24 mouse cellular contexts compared by ENCODE assay signal in the genomic region with DNA sequence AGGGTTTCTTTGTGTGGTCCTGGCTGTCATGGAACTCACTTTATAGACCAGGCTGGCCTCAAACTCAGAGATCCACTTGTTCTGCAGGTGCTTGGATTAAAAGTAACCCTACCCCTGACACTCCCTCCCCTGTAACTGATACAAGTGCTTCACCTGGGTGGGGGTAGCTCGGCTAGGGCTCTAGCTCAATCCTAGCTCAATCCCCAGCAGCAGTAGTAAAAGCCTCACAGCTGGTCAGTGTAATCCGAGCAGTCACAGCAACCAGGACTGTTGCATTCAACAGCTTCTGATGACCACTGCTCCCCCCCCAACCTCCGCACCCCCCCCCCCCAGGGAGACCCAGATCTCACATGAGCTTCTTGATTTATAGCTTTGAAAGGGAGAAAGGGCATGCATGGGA. TPM values are rescaled to one million over a fixed set of nuclear protein-coding genes. Genes with fewer than 3 reads are reported as not detected.
DNase-seq lines count a peak whose midpoint lies in the region; ATAC-seq lines count a peak whose summit lies in the region.
"Had no signal": no experiment of that assay in that cellular context is flagged by ENCODE, and none has a peak within 500 bp of the region (broad histone marks: within the 10 kb centered on the region; RNA-seq: fewer than 3 reads in every experiment).

No protein-coding gene starts in this region.

- 0 out of 2 replicates have a peak, but pooled peaks cover 3% of the 10 kb centered on the region for H3K4me1 ChIP-seq in embryonic facial prominence, embryonic 12.5 days
- H3K4me1 ChIP-seq in embryonic facial prominence, embryonic 10.5 days, result peaks cover 10% of the 10 kb centered on the region; the same call in 1 of the 2 replicates
- no peaks in the 10 kb centered on the region for H3K4me1 ChIP-seq in kidney, embryonic 15.5 days
- no peaks in the 10 kb centered on the region for H3K4me1 ChIP-seq in limb, embryonic 12.5 days (replicated peaks)
- H3K4me1 ChIP-seq in limb, embryonic 10.5 days, result no peaks in the 10 kb centered on the region
- H3K4me1 ChIP-seq: embryonic facial prominence, embryonic 15.5 days; heart, embryonic 10.5 days; heart, embryonic 13.5 days had no signal

- H3K27me3 ChIP-seq in embryonic facial prominence, embryonic 12.5 days, result no peaks in the 10 kb centered on the region
- no peaks in the 10 kb centered on the region for H3K27me3 ChIP-seq in embryonic facial prominence, embryonic 10.5 days (replicated peaks; ENCODE audit: low read depth, poor library complexity, severe bottlenecking)
- no peaks in the 10 kb centered on the region for H3K27me3 ChIP-seq in kidney, embryonic 15.5 days
- H3K27me3 ChIP-seq in limb, embryonic 12.5 days, result no peaks in the 10 kb centered on the region
- no peaks in the 10 kb centered on the region for H3K27me3 ChIP-seq in limb, embryonic 10.5 days (ENCODE audit: low read depth, poor library complexity, severe bottlenecking)
- H3K27me3 ChIP-seq: embryonic facial prominence, embryonic 15.5 days; heart, embryonic 13.5 days had no signal

- H3K36me3 ChIP-seq in embryonic facial prominence, embryonic 12.5 days, result peaks cover 94% of the 10 kb centered on the region
- H3K36me3 ChIP-seq in embryonic facial prominence, embryonic 10.5 days (replicated peaks), result peaks cover 100% of the 10 kb centered on the region
- peaks cover 100% of the 10 kb centered on the region for H3K36me3 ChIP-seq in kidney, embryonic 15.5 days
- H3K36me3 ChIP-seq in limb, embryonic 12.5 days, result peaks cover 99% of the 10 kb centered on the region
- peaks cover 99% of the 10 kb centered on the region for H3K36me3 ChIP-seq in limb, embryonic 10.5 days

- no peak for DNase-seq in embryonic facial prominence, embryonic 10.5 days (ENCODE audit: low spot score)
- DNase-seq in kidney, adult 11 months, result no peak
- no peak for DNase-seq in limb, embryonic 10.5 days (ENCODE audit: low spot score)
- DNase-seq: adrenal gland, adult 2 months; cerebellum, adult 11 months; cerebellum, adult 2 months; cerebellum, adult 9-11 months; cerebellum, postnatal 25 days; forebrain, postnatal 0 days; gastrocnemius, postnatal 36 days; heart, adult 2 months; heart, postnatal 14 days; heart, postnatal 4 days had no signal

- H3K9ac ChIP-seq in embryonic facial prominence, embryonic 12.5 days, result no peak overlapping the region
- H3K9ac ChIP-seq in kidney, embryonic 15.5 days, result no peak overlapping the region
- H3K9ac ChIP-seq in limb, embryonic 12.5 days (replicated peaks), result no peak overlapping the region
- H3K9ac ChIP-seq: embryonic facial prominence, embryonic 15.5 days; forebrain, postnatal 0 days; heart, embryonic 13.5 days; hindbrain, embryonic 14.5 days had no signal

- no peak overlapping the region for H3K4me2 ChIP-seq in embryonic facial prominence, embryonic 12.5 days (replicated peaks)
- no peak overlapping the region for H3K4me2 ChIP-seq in kidney, embryonic 15.5 days
- H3K4me2 ChIP-seq in limb, embryonic 12.5 days, result no peak overlapping the region
- H3K4me2 ChIP-seq: embryonic facial prominence, embryonic 15.5 days; heart, embryonic 13.5 days; hindbrain, embryonic 14.5 days had no signal

- WGBS in embryonic facial prominence, embryonic 12.5 days, result 53% methylated on average over 3 of the region's 3 CpGs
- 56% methylated on average over 3 of the region's 3 CpGs for WGBS in embryonic facial prominence, embryonic 10.5 days
- 23% methylated on average over 3 of the region's 3 CpGs for WGBS in kidney, embryonic 15.5 days
- 58% methylated on average over 3 of the region's 3 CpGs for WGBS in limb, embryonic 12.5 days
- WGBS in limb, embryonic 10.5 days, result 69% methylated on average over 3 of the region's 3 CpGs

- H3K4me3 ChIP-seq in embryonic facial prominence, embryonic 12.5 days, result no peak overlapping the region
- H3K4me3 ChIP-seq in embryonic facial prominence, embryonic 10.5 days, result no peak overlapping the region
- no peak overlapping the region for H3K4me3 ChIP-seq in kidney, embryonic 15.5 days (replicated peaks)
- no peak overlapping the region for H3K4me3 ChIP-seq in limb, embryonic 12.5 days (replicated peaks)
- no peak overlapping the region for H3K4me3 ChIP-seq in limb, embryonic 10.5 days
- H3K4me3 ChIP-seq: embryonic facial prominence, embryonic 15.5 days; heart, adult 2 months; heart, embryonic 10.5 days; heart, embryonic 13.5 days had no signal

- ATAC-seq in embryonic facial prominence, embryonic 12.5 days (ENCODE audit: insufficient number of reproducible peaks, insufficient read depth, low FRiP score, low TSS enrichment), result no peak
- ATAC-seq in kidney, embryonic 15.5 days (replicated peaks; ENCODE audit: low FRiP score), result peak; percentile 75
- ATAC-seq in limb, embryonic 12.5 days (ENCODE audit: insufficient number of reproducible peaks, insufficient read depth, low FRiP score, low TSS enrichment, low read depth), result 0 out of 2 replicates have a peak, but pooled peaks have one; percentile 21
- ATAC-seq: forebrain, embryonic 14.5 days; forebrain, postnatal 0 days; hindbrain, postnatal 0 days; inflammation-experienced regulatory T-cells, adult 6 months had no signal

- H3K27ac ChIP-seq in embryonic facial prominence, embryonic 12.5 days, result 0 out of 2 replicates have a peak overlapping the region, but pooled peaks have one; percentile 30
- no peak overlapping the region for H3K27ac ChIP-seq in embryonic facial prominence, embryonic 10.5 days (replicated peaks)
- 0 out of 2 replicates have a peak overlapping the region, but pooled peaks have one; percentile 18 for H3K27ac ChIP-seq in kidney, embryonic 15.5 days
- no peak overlapping the region for H3K27ac ChIP-seq in limb, embryonic 12.5 days
- H3K27ac ChIP-seq in limb, embryonic 10.5 days, result no peak overlapping the region
- H3K27ac ChIP-seq: embryonic facial prominence, embryonic 15.5 days; heart, adult 2 months; heart, embryonic 10.5 days; heart, embryonic 13.5 days; hindbrain, embryonic 14.5 days; hindbrain, postnatal 0 days had no signal

- H3K9me3 ChIP-seq in embryonic facial prominence, embryonic 12.5 days, result no peaks in the 10 kb centered on the region
- H3K9me3 ChIP-seq in embryonic facial prominence, embryonic 10.5 days, result no peaks in the 10 kb centered on the region
- H3K9me3 ChIP-seq in kidney, embryonic 15.5 days (replicated peaks), result no peaks in the 10 kb centered on the region
- no peaks in the 10 kb centered on the region for H3K9me3 ChIP-seq in limb, embryonic 12.5 days
- no peaks in the 10 kb centered on the region for H3K9me3 ChIP-seq in limb, embryonic 10.5 days (replicated peaks)
- H3K9me3 ChIP-seq: embryonic facial prominence, embryonic 15.5 days; heart, embryonic 10.5 days; heart, embryonic 13.5 days had no signal

RNA-seq across cellular contexts. Expression of a gene that starts 18.5 kb away (rescaled TPM):
- polyA plus RNA-seq in embryonic facial prominence, embryonic 12.5 days (2016; fragmentation: Nextera tagmentation; extraction: Ambion mirVana), result 151 and 177 TPM in 2 replicates
- 59.4 and 61.1 TPM in 2 replicates for polyA plus RNA-seq in embryonic facial prominence, embryonic 10.5 days (2016; fragmentation: Nextera tagmentation; extraction: Ambion mirVana)
- 248 and 303 TPM in 2 replicates for polyA plus RNA-seq in kidney, embryonic 15.5 days (2015; fragmentation: Nextera tagmentation; extraction: Ambion mirVana)
- polyA plus RNA-seq in limb, embryonic 12.5 days (2016; fragmentation: Nextera tagmentation; extraction: Ambion mirVana), result 215 and 216 TPM in 2 replicates
- polyA plus RNA-seq in limb, embryonic 10.5 days (2016; fragmentation: Nextera tagmentation; extraction: Ambion mirVana), result 45.4 and 60.0 TPM in 2 replicates
- polyA plus RNA-seq: G1E; inflammation-experienced regulatory T-cells, adult 6 months had no signal

RNA-seq across cellular contexts. Expression of a gene that starts 20.1 kb away (rescaled TPM):
- polyA plus RNA-seq in embryonic facial prominence, embryonic 12.5 days (2016; fragmentation: Nextera tagmentation; extraction: Ambion mirVana), result 43.5 and 49.9 TPM in 2 replicates
- polyA plus RNA-seq in embryonic facial prominence, embryonic 10.5 days (2016; fragmentation: Nextera tagmentation; extraction: Ambion mirVana), result 35.7 and 36.0 TPM in 2 replicates
- 61.6 and 66.4 TPM in 2 replicates for polyA plus RNA-seq in kidney, embryonic 15.5 days (2015; fragmentation: Nextera tagmentation; extraction: Ambion mirVana)
- 42.0 and 44.5 TPM in 2 replicates for polyA plus RNA-seq in limb, embryonic 12.5 days (2016; fragmentation: Nextera tagmentation; extraction: Ambion mirVana)
- 27.3 and 40.5 TPM in 2 replicates for polyA plus RNA-seq in limb, embryonic 10.5 days (2016; fragmentation: Nextera tagmentation; extraction: Ambion mirVana)

RNA-seq across cellular contexts. Expression of a gene that starts 20.4 kb away (rescaled TPM):
- polyA plus RNA-seq in embryonic facial prominence, embryonic 12.5 days (2016; fragmentation: Nextera tagmentation; extraction: Ambion mirVana), result 71.0 and 73.9 TPM in 2 replicates
- polyA plus RNA-seq in embryonic facial prominence, embryonic 10.5 days (2016; fragmentation: Nextera tagmentation; extraction: Ambion mirVana), result 53.1 and 53.5 TPM in 2 replicates
- polyA plus RNA-seq in kidney, embryonic 15.5 days (2015; fragmentation: Nextera tagmentation; extraction: Ambion mirVana), result 71.8 and 81.0 TPM in 2 replicates
- polyA plus RNA-seq in limb, embryonic 12.5 days (2016; fragmentation: Nextera tagmentation; extraction: Ambion mirVana), result 62.2 and 67.4 TPM in 2 replicates
- 46.8 and 51.1 TPM in 2 replicates for polyA plus RNA-seq in limb, embryonic 10.5 days (2016; fragmentation: Nextera tagmentation; extraction: Ambion mirVana)

RNA-seq across cellular contexts. Expression of a gene that starts 35.3 kb away (rescaled TPM):
- polyA plus RNA-seq in embryonic facial prominence, embryonic 12.5 days (2016; fragmentation: Nextera tagmentation; extraction: Ambion mirVana), result 1.3 and 1.6 TPM in 2 replicates
- polyA plus RNA-seq in embryonic facial prominence, embryonic 10.5 days (2016; fragmentation: Nextera tagmentation; extraction: Ambion mirVana), result 0.96 and 1.0 TPM in 2 replicates
- polyA plus RNA-seq in kidney, embryonic 15.5 days (2015; fragmentation: Nextera tagmentation; extraction: Ambion mirVana), result 1.7 and 2.1 TPM in 2 replicates
- polyA plus RNA-seq in limb, embryonic 12.5 days (2016; fragmentation: Nextera tagmentation; extraction: Ambion mirVana), result 1.1 and 1.3 TPM in 2 replicates
- polyA plus RNA-seq in limb, embryonic 10.5 days (2016; fragmentation: Nextera tagmentation; extraction: Ambion mirVana), result 1.0 and 1.3 TPM in 2 replicates
- polyA plus RNA-seq: forebrain, embryonic 14.5 days; G1E had no signal

RNA-seq across cellular contexts. Expression of a gene that starts 36.5 kb away (rescaled TPM):
- polyA plus RNA-seq in embryonic facial prominence, embryonic 12.5 days (2016; fragmentation: Nextera tagmentation; extraction: Ambion mirVana), result 33.8 and 37.7 TPM in 2 replicates
- 17.5 and 18.8 TPM in 2 replicates for polyA plus RNA-seq in embryonic facial prominence, embryonic 10.5 days (2016; fragmentation: Nextera tagmentation; extraction: Ambion mirVana)
- polyA plus RNA-seq in kidney, embryonic 15.5 days (2015; fragmentation: Nextera tagmentation; extraction: Ambion mirVana), result 29.3 and 30.7 TPM in 2 replicates
- polyA plus RNA-seq in limb, embryonic 12.5 days (2016; fragmentation: Nextera tagmentation; extraction: Ambion mirVana), result 36.6 and 42.5 TPM in 2 replicates
- polyA plus RNA-seq in limb, embryonic 10.5 days (2016; fragmentation: Nextera tagmentation; extraction: Ambion mirVana), result 22.7 and 30.0 TPM in 2 replicates

Comparison
In these comparisons a context has a peak if more than half of its experiments do, and no peak if none do; other contexts are left out.
1. H3K27ac ChIP-seq: peak in embryonic facial prominence, embryonic 12.5 days (single experiment) and kidney, embryonic 15.5 days (single experiment); none in embryonic facial prominence, embryonic 10.5 days (single experiment), limb, embryonic 12.5 days (single experiment) and limb, embryonic 10.5 days (single experiment).